Mouse (Mus musculus): ENCODE data around the gene Lrrc49.

- TF ChIP-seq MAFK (IDR thresholded peaks at IDR 0.05; ENCODE audit: insufficient read depth, low read depth, low read length): no peak
- no peak for TF ChIP-seq ZC3H11A (IDR thresholded peaks at IDR 0.05; ENCODE audit: borderline replicate concordance, low read depth, low read length)
- no peak for TF ChIP-seq CHD2 (IDR thresholded peaks at IDR 0.05; ENCODE audit: low read depth, low read length)
- TF ChIP-seq HCFC1 (IDR thresholded peaks at IDR 0.05; ENCODE audit: borderline replicate concordance, insufficient read depth, low read length): no peak
Observed at GRCm38 (mm10) chr9:60678913-60679312, 9.0 kb downstream of the Lrrc49 start.

Measured in ES-E14 (cell line).